Mouse (Mus musculus) cerebellum, adult 2 months (tissue): ENCODE data around the gene Popdc3.

ENCODE experiments used
- CTCF ChIP-seq: fragments of 200-500 bp; IDR thresholded peaks from 2 replicates; pipeline ENCODE4 v1.5.1; 2011; ENCODE audit warnings: low read depth, mild to moderate bottlenecking, control low read depth, low read length, moderate library complexity, borderline replicate concordance; ENCODE audit not compliant: insufficient read depth
- POLR2A ChIP-seq: fragments of 200-500 bp; IDR thresholded peaks from 2 replicates; pipeline ENCODE4 v1.6.1; 2011; ENCODE audit warnings: low read length, control low read depth, borderline replicate concordance; ENCODE audit not compliant: insufficient read depth

DNA sequence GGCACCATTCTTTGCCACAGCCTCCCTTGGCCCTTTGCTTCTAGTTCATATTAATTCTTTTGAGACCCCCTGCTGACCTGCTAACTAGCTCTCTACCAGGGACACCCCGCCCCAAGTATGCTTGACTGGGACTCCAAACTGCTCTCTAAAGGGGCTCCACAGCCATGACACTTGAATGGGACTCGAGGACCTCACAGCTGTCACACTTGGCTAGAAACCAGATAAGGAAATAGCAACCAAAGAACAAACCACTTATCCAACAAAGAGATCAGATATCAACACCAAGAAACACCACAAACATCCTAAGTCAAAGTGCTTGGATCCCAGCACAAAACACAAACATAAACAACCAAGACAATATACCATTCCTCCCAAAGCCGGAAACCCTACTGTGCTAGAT lies 58.4 kb downstream of the Popdc3 start:
- TF ChIP-seq POLR2A (no peak), CTCF (no peak)
